ENCODE assay signal across 8 mouse cellular contexts in genomic region chr2:33429339-33429738, GRCm38 (mm10). TPM values are rescaled to one million over a fixed set of nuclear protein-coding genes. Genes with fewer than 3 reads are reported as not detected.
DNase-seq lines count a peak whose midpoint lies in the region; ATAC-seq and TF ChIP-seq lines count a peak whose summit lies in the region.

No protein-coding gene starts in this region.

- no peak overlapping the region for H3K9ac ChIP-seq in kidney, embryonic 14.5 days (ENCODE audit: low read depth, low read length)
- peak overlapping the region; percentile 34; the same call in 1 of the 2 replicates for H3K9ac ChIP-seq in embryonic facial prominence, embryonic 12.5 days
- peak overlapping the region; percentile 98; the same call in 1 of the 2 replicates for H3K9ac ChIP-seq in hindbrain, embryonic 12.5 days
- H3K9ac ChIP-seq in liver, embryonic 14.5 days (replicated peaks) = peak overlapping the region; percentile 93
- peak overlapping the region; percentile 94 for H3K9ac ChIP-seq in neural tube, embryonic 13.5 days

- H3K27ac ChIP-seq in kidney, embryonic 14.5 days (ENCODE audit: low read depth, low read length) = no peak overlapping the region
- no peak overlapping the region for H3K27ac ChIP-seq in embryonic facial prominence, embryonic 12.5 days
- H3K27ac ChIP-seq in hindbrain, embryonic 12.5 days = no peak overlapping the region
- peak overlapping the region; percentile 56 for H3K27ac ChIP-seq in liver, embryonic 14.5 days
- no peak overlapping the region; the same call in 1 of the 2 replicates for H3K27ac ChIP-seq in neural tube, embryonic 13.5 days (replicated peaks)

- no peak for ATAC-seq in kidney, embryonic 14.5 days (ENCODE audit: low FRiP score, low TSS enrichment)
- ATAC-seq in embryonic facial prominence, embryonic 12.5 days (ENCODE audit: insufficient number of reproducible peaks, insufficient read depth, low FRiP score, low TSS enrichment) = no peak
- no peak for ATAC-seq in hindbrain, embryonic 12.5 days (ENCODE audit: low FRiP score)
- peak; percentile 38; the same call in 1 of the 2 replicates for ATAC-seq in liver, embryonic 14.5 days (ENCODE audit: insufficient read depth)
- ATAC-seq in neural tube, embryonic 13.5 days (ENCODE audit: low read depth) = no peak

- peaks cover 14% of the 10 kb centered on the region for H3K4me1 ChIP-seq in kidney, embryonic 14.5 days (ENCODE audit: control insufficient read depth, insufficient read depth, low read length)
- H3K4me1 ChIP-seq in embryonic facial prominence, embryonic 12.5 days = peaks cover 17% of the 10 kb centered on the region
- peaks cover 26% of the 10 kb centered on the region for H3K4me1 ChIP-seq in hindbrain, embryonic 12.5 days
- peaks cover 3 to 16% of the 10 kb centered on the region in 2 experiments for H3K4me1 ChIP-seq in liver, embryonic 14.5 days (replicated peaks; ENCODE audit: control insufficient read depth in 2 of 2, insufficient read depth in 2 of 2, low read length in 1 of 2)
- H3K4me1 ChIP-seq in neural tube, embryonic 13.5 days (replicated peaks) = peaks cover 36% of the 10 kb centered on the region

- H3K9me3 ChIP-seq in kidney, embryonic 14.5 days (ENCODE audit: control insufficient read depth, low read length) = no peaks in the 10 kb centered on the region
- H3K9me3 ChIP-seq in embryonic facial prominence, embryonic 12.5 days = no peaks in the 10 kb centered on the region
- no peaks in the 10 kb centered on the region for H3K9me3 ChIP-seq in hindbrain, embryonic 12.5 days (replicated peaks)
- H3K9me3 ChIP-seq in liver, embryonic 14.5 days (ENCODE audit: control insufficient read depth, low read length) = no peaks in the 10 kb centered on the region
- no peaks in the 10 kb centered on the region for H3K9me3 ChIP-seq in neural tube, embryonic 13.5 days

- no peak for DNase-seq in kidney, adult 11 months
- peak; percentile 23 to 31 (median 29) for DNase-seq in liver, embryonic 14.5 days (ENCODE audit: low read depth in 3 of 3, low spot score in 3 of 3)
- DNase-seq in layer of hippocampus, adult 18-20 months (ENCODE audit: low spot score in 2 of 2) = no peak
- no peak for DNase-seq in right cerebral cortex, postnatal 4 days

- no peaks in the 10 kb centered on the region for H3K27me3 ChIP-seq in kidney, embryonic 14.5 days (ENCODE audit: control insufficient read depth, insufficient read depth, low read length)
- H3K27me3 ChIP-seq in embryonic facial prominence, embryonic 12.5 days = no peaks in the 10 kb centered on the region
- H3K27me3 ChIP-seq in hindbrain, embryonic 12.5 days = no peaks in the 10 kb centered on the region
- H3K27me3 ChIP-seq in liver, embryonic 14.5 days (ENCODE audit: control insufficient read depth, insufficient read depth, low read length) = no peaks in the 10 kb centered on the region
- no peaks in the 10 kb centered on the region for H3K27me3 ChIP-seq in neural tube, embryonic 13.5 days

- H3K4me3 ChIP-seq in kidney, embryonic 14.5 days (ENCODE audit: low read length) = peak overlapping the region; percentile 89; the same call in 1 of the 2 replicates
- peak overlapping the region; percentile 96 for H3K4me3 ChIP-seq in embryonic facial prominence, embryonic 12.5 days
- H3K4me3 ChIP-seq in hindbrain, embryonic 12.5 days = no peak overlapping the region
- H3K4me3 ChIP-seq in liver, embryonic 14.5 days (ENCODE audit: insufficient read depth in 1 of 2, low read depth in 2 of 2, low read length in 2 of 2) = peak overlapping the region; percentile 36 to 98
- H3K4me3 ChIP-seq in neural tube, embryonic 13.5 days = peak overlapping the region; percentile 96

- peak overlapping the region; percentile 66 for H3K4me2 ChIP-seq in kidney, embryonic 14.5 days (replicated peaks; ENCODE audit: low read depth, low read length)
- peak overlapping the region; percentile 79 for H3K4me2 ChIP-seq in embryonic facial prominence, embryonic 12.5 days (replicated peaks)
- peak overlapping the region; percentile 83 for H3K4me2 ChIP-seq in hindbrain, embryonic 12.5 days (replicated peaks)
- peak overlapping the region; percentile 87 for H3K4me2 ChIP-seq in liver, embryonic 14.5 days (ENCODE audit: low read depth)
- H3K4me2 ChIP-seq in neural tube, embryonic 13.5 days = peak overlapping the region; percentile 81

- WGBS in kidney, embryonic 14.5 days = 44% methylated on average over 6 of the region's 6 CpGs
- WGBS in embryonic facial prominence, embryonic 12.5 days = 38% methylated on average over 6 of the region's 6 CpGs
- WGBS in hindbrain, embryonic 12.5 days = 43% methylated on average over 6 of the region's 6 CpGs
- 9% methylated on average over 6 of the region's 6 CpGs for WGBS in liver, embryonic 14.5 days (ENCODE audit: insufficient replicate concordance)
- whole genome bisulfite sequencing in neural tube, embryonic 13.5 days = 47% methylated on average over 6 of the region's 6 CpGs

- TF ChIP-seq EP300 in liver, embryonic 14.5 days (IDR thresholded peaks at IDR 0.05; ENCODE audit: low read depth) = no peak

- peaks cover 13% of the 10 kb centered on the region; the same call in 1 of the 2 replicates for H3K36me3 ChIP-seq in kidney, embryonic 14.5 days (ENCODE audit: control insufficient read depth, insufficient read depth, low read length)
- H3K36me3 ChIP-seq in embryonic facial prominence, embryonic 12.5 days = peaks cover 16% of the 10 kb centered on the region
- 0 out of 2 replicates have a peak, but pooled peaks cover 10% of the 10 kb centered on the region for H3K36me3 ChIP-seq in hindbrain, embryonic 12.5 days
- no peaks in the 10 kb centered on the region for H3K36me3 ChIP-seq in liver, embryonic 14.5 days (replicated peaks; ENCODE audit: control insufficient read depth, insufficient read depth, low read depth)
- H3K36me3 ChIP-seq in neural tube, embryonic 13.5 days = peaks cover 16% of the 10 kb centered on the region

- TF ChIP-seq CTCF in liver, embryonic 14.5 days (IDR thresholded peaks at IDR 0.05; ENCODE audit: low read depth) = no peak

RNA-seq across cellular contexts. Expression of gene Zbtb34, which starts 1.8 kb away (rescaled TPM):
- polyA plus RNA-seq in kidney, embryonic 14.5 days (2014; fragmentation: Nextera tagmentation; extraction: Ambion mirVana) = 3.5 and 8.1 TPM in 2 replicates
- 9.4 and 9.6 TPM in 2 replicates for polyA plus RNA-seq in embryonic facial prominence, embryonic 12.5 days (2016; fragmentation: Nextera tagmentation; extraction: Ambion mirVana)
- polyA plus RNA-seq in hindbrain, embryonic 12.5 days (2016; fragmentation: Nextera tagmentation; extraction: Ambion mirVana) = 10.0 and 12.0 TPM in 2 replicates
- polyA plus RNA-seq in liver, embryonic 14.5 days (2012; rRNA removed) = 3.7 and 3.9 TPM in 2 replicates
- polyA plus RNA-seq in liver, embryonic 14.5 days (2014; fragmentation: Nextera tagmentation; extraction: Ambion mirVana) = 1.3 and 1.8 TPM in 2 replicates
- 7.3 and 8.7 TPM in 2 replicates for polyA plus RNA-seq in neural tube, embryonic 13.5 days (2015; fragmentation: Nextera tagmentation; extraction: Ambion mirVana)
- 10 to 100 TPM; 12.0 to 14.2 TPM for total RNA-seq in layer of hippocampus, adult 18-20 months (2021)

RNA-seq across cellular contexts. Expression of gene Zbtb43, which starts 39.0 kb away (rescaled TPM):
- 11.8 and 25.5 TPM in 2 replicates for polyA plus RNA-seq in kidney, embryonic 14.5 days (2014; fragmentation: Nextera tagmentation; extraction: Ambion mirVana)
- 20.7 and 21.8 TPM in 2 replicates for polyA plus RNA-seq in embryonic facial prominence, embryonic 12.5 days (2016; fragmentation: Nextera tagmentation; extraction: Ambion mirVana)
- 26.5 and 27.3 TPM in 2 replicates for polyA plus RNA-seq in hindbrain, embryonic 12.5 days (2016; fragmentation: Nextera tagmentation; extraction: Ambion mirVana)
- 3.8 and 4.0 TPM in 2 replicates for polyA plus RNA-seq in liver, embryonic 14.5 days (2012; rRNA removed)
- 5.3 and 6.1 TPM in 2 replicates for polyA plus RNA-seq in liver, embryonic 14.5 days (2014; fragmentation: Nextera tagmentation; extraction: Ambion mirVana)
- 23.6 and 24.3 TPM in 2 replicates for polyA plus RNA-seq in neural tube, embryonic 13.5 days (2015; fragmentation: Nextera tagmentation; extraction: Ambion mirVana)
- total RNA-seq in layer of hippocampus, adult 18-20 months (2021) = 10 to 100 TPM; 22.4 to 29.6 TPM

RNA-seq across cellular contexts. Expression of gene Ralgps1, which starts 58.1 kb away (rescaled TPM):
- 4.8 and 7.9 TPM in 2 replicates for polyA plus RNA-seq in kidney, embryonic 14.5 days (2014; fragmentation: Nextera tagmentation; extraction: Ambion mirVana)
- 4.8 and 6.8 TPM in 2 replicates for polyA plus RNA-seq in embryonic facial prominence, embryonic 12.5 days (2016; fragmentation: Nextera tagmentation; extraction: Ambion mirVana)
- 29.0 and 30.1 TPM in 2 replicates for polyA plus RNA-seq in hindbrain, embryonic 12.5 days (2016; fragmentation: Nextera tagmentation; extraction: Ambion mirVana)
- polyA plus RNA-seq in liver, embryonic 14.5 days (2012; rRNA removed) = 0.71 and 0.86 TPM in 2 replicates
- polyA plus RNA-seq in liver, embryonic 14.5 days (2014; fragmentation: Nextera tagmentation; extraction: Ambion mirVana) = 0.58 and 0.67 TPM in 2 replicates
- 33.2 and 36.9 TPM in 2 replicates for polyA plus RNA-seq in neural tube, embryonic 13.5 days (2015; fragmentation: Nextera tagmentation; extraction: Ambion mirVana)
- 10 to 100 TPM; 60.3 to 62.4 TPM for total RNA-seq in layer of hippocampus, adult 18-20 months (2021)

Comparison
In these comparisons a context has a peak if more than half of its experiments do, and no peak if none do; other contexts are left out.
1. DNase-seq: peak in liver, embryonic 14.5 days (3 of 3); none in kidney, adult 11 months (single experiment), layer of hippocampus, adult 18-20 months (0 of 2) and right cerebral cortex, postnatal 4 days (single experiment).
2. Peak in every context shown above with its lines, with median percentiles within 50 percentile points of each other: H3K4me2 ChIP-seq.